Comparison of ENCODE assay signal across 14 mouse cellular contexts in genomic region chr11:33700725-33701124, GRCm38 (mm10).
DNase-seq lines count a peak whose midpoint lies in the region; ATAC-seq lines count a peak whose summit lies in the region.
"Had no signal": no experiment of that assay in that cellular context is flagged by ENCODE, and none has a peak within 500 bp of the region (broad histone marks: within the 10 kb centered on the region; RNA-seq: fewer than 3 reads in every experiment).

No protein-coding gene starts in this region.

- WGBS in forebrain, embryonic 11.5 days, result 60% methylated on average over 4 of the region's 4 CpGs
- 45% methylated on average over 4 of the region's 4 CpGs for WGBS in embryonic facial prominence, embryonic 10.5 days

- no peaks in the 10 kb centered on the region for H3K36me3 ChIP-seq in forebrain, embryonic 11.5 days (ENCODE audit: control insufficient read depth, insufficient read depth, low read length)
- no peaks in the 10 kb centered on the region for H3K36me3 ChIP-seq in embryonic facial prominence, embryonic 10.5 days (replicated peaks)
- H3K36me3 ChIP-seq: heart, embryonic 13.5 days; limb, embryonic 10.5 days; lung, embryonic 15.5 days had no signal

- no peaks in the 10 kb centered on the region for H3K4me1 ChIP-seq in forebrain, embryonic 11.5 days (replicated peaks; ENCODE audit: control insufficient read depth, insufficient read depth, low read length)
- H3K4me1 ChIP-seq in embryonic facial prominence, embryonic 10.5 days, result peaks cover 12% of the 10 kb centered on the region
- H3K4me1 ChIP-seq: heart, embryonic 13.5 days; lung, embryonic 15.5 days had no signal

- no peak overlapping the region for H3K27ac ChIP-seq in forebrain, embryonic 11.5 days (ENCODE audit: low read depth, low read length)
- no peak overlapping the region for H3K27ac ChIP-seq in embryonic facial prominence, embryonic 10.5 days (replicated peaks)
- H3K27ac ChIP-seq: heart, embryonic 13.5 days; hindbrain, postnatal 0 days; limb, embryonic 10.5 days; lung, embryonic 15.5 days had no signal

- H3K4me3 ChIP-seq in forebrain, embryonic 11.5 days (ENCODE audit: low read depth, low read length), result no peak overlapping the region
- no peak overlapping the region for H3K4me3 ChIP-seq in embryonic facial prominence, embryonic 10.5 days
- H3K4me3 ChIP-seq: heart, embryonic 13.5 days; limb, embryonic 10.5 days; lung, embryonic 15.5 days had no signal

- no peaks in the 10 kb centered on the region for H3K9me3 ChIP-seq in forebrain, embryonic 11.5 days (ENCODE audit: control insufficient read depth, low read length)
- H3K9me3 ChIP-seq in embryonic facial prominence, embryonic 10.5 days, result no peaks in the 10 kb centered on the region
- H3K9me3 ChIP-seq: heart, embryonic 13.5 days; limb, embryonic 10.5 days; lung, embryonic 15.5 days had no signal

- no peak overlapping the region for H3K4me2 ChIP-seq in forebrain, embryonic 11.5 days (ENCODE audit: low read depth, low read length, severe bottlenecking)
- H3K4me2 ChIP-seq: heart, embryonic 13.5 days; lung, embryonic 15.5 days had no signal

- DNase-seq in A20 (ENCODE audit: low read depth, low spot score), result peak; percentile 7
- DNase-seq in CD8-positive naive resting alpha-beta T cell, adult 2 months (ENCODE audit: low read depth in 2 of 2, low spot score in 2 of 2), result peak; percentile 11 to 30
- peak; percentile 30 to 80 for DNase-seq in layer of hippocampus, adult 18-20 months (ENCODE audit: low spot score in 2 of 2)
- DNase-seq in gastrocnemius, adult 8-10 months (ENCODE audit: low spot score in 2 of 2), result no peak
- no peak for DNase-seq in forebrain, embryonic 11.5 days (ENCODE audit: low spot score)
- no peak for DNase-seq in embryonic facial prominence, embryonic 10.5 days (ENCODE audit: low spot score)
- no peak for DNase-seq in cerebellum, postnatal 4 days (ENCODE audit: low spot score in 2 of 2)
- DNase-seq: cerebellum, postnatal 36 days; retina, postnatal 1 day had no signal

- H3K27me3 ChIP-seq in forebrain, embryonic 11.5 days (ENCODE audit: control insufficient read depth, insufficient read depth, low read length), result no peaks in the 10 kb centered on the region
- no peaks in the 10 kb centered on the region for H3K27me3 ChIP-seq in embryonic facial prominence, embryonic 10.5 days (replicated peaks; ENCODE audit: low read depth, poor library complexity, severe bottlenecking)
- H3K27me3 ChIP-seq: lung, embryonic 15.5 days had no signal

- H3K9ac ChIP-seq in forebrain, embryonic 11.5 days (ENCODE audit: low read length), result no peak overlapping the region
- H3K9ac ChIP-seq: heart, embryonic 13.5 days; lung, embryonic 15.5 days had no signal

- peak; percentile 68 for ATAC-seq in megakaryocyte, adult 5-6 weeks (ENCODE audit: poor library complexity, severe bottlenecking)
- no peak for ATAC-seq in forebrain, embryonic 11.5 days (replicated peaks; ENCODE audit: low FRiP score)
- ATAC-seq: hindbrain, postnatal 0 days had no signal

Comparison
In these comparisons a context has a peak if more than half of its experiments do, and no peak if none do; other contexts are left out.
1. DNase-seq: peak in A20 (single experiment), CD8-positive naive resting alpha-beta T cell, adult 2 months (2 of 2) and layer of hippocampus, adult 18-20 months (2 of 2); none in gastrocnemius, adult 8-10 months (0 of 2), forebrain, embryonic 11.5 days (single experiment), embryonic facial prominence, embryonic 10.5 days (single experiment) and cerebellum, postnatal 4 days (0 of 2).